Mouse (Mus musculus): Measurements from ENCODE around the gene Prdx6b. TPM values are rescaled to one million over a fixed set of nuclear protein-coding genes. Genes with fewer than 3 reads are reported as not detected.

The Prdx6b gene
- polyA plus RNA-seq, 1 experiment from 2014 or later, result not detected

- no peak for DNase-seq (ENCODE audit: low spot score)
- no peaks in the 10 kb centered on the region for H3K4me1 ChIP-seq
- 98% methylated on average over 9 of the region's 9 CpGs for WGBS
- H3K27me3 ChIP-seq (ENCODE audit: low read depth, poor library complexity, severe bottlenecking), result no peaks in the 10 kb centered on the region
- H3K27ac ChIP-seq (replicated peaks), result no peak overlapping the region
- H3K36me3 ChIP-seq, result peaks cover 99% of the 10 kb centered on the region
- no peaks in the 10 kb centered on the region for H3K9me3 ChIP-seq (replicated peaks)
- no peak overlapping the region for H3K4me3 ChIP-seq
These were observed 48.3 kb downstream of the Prdx6b start for GRCm38 (mm10) chr2:80340537-80340936.

Other genes with a start within 250 kb of the Prdx6b start
- 0.46 and 0.70 TPM in 2 replicates for gene Pde1a, start 163.0 kb upstream of the Prdx6b start, polyA plus RNA-seq (2016; fragmentation: Nextera tagmentation; extraction: Ambion mirVana)
- gene Dnajc10, start 23.0 kb downstream of the Prdx6b start, polyA plus RNA-seq (2016; fragmentation: Nextera tagmentation; extraction: Ambion mirVana), result 86.4 and 87.8 TPM in 2 replicates
- gene Frzb, start 155.2 kb downstream of the Prdx6b start, polyA plus RNA-seq (2016; fragmentation: Nextera tagmentation; extraction: Ambion mirVana), result 13.3 and 21.7 TPM in 2 replicates

All from midbrain, embryonic 10.5 days (tissue).